Mouse (Mus musculus): Measurements from ENCODE around the gene Arid1b.

- TF ChIP-seq EP300 (IDR thresholded peaks at IDR 0.05) (no peak), CTCF (IDR thresholded peaks at IDR 0.05) (no peak)
Observed at GRCm38 (mm10) chr17:5061593-5061992, 67.5 kb downstream of the Arid1b start.

Measured in lung, postnatal 0 days (tissue).